Mouse (Mus musculus): ENCODE data around the gene Ccdc34. TPM values are rescaled to one million over a fixed set of nuclear protein-coding genes. Genes with fewer than 3 reads are reported as not detected.

The Ccdc34 gene
- polyA plus RNA-seq, 1 experiment, result 45.9 TPM

DNA sequence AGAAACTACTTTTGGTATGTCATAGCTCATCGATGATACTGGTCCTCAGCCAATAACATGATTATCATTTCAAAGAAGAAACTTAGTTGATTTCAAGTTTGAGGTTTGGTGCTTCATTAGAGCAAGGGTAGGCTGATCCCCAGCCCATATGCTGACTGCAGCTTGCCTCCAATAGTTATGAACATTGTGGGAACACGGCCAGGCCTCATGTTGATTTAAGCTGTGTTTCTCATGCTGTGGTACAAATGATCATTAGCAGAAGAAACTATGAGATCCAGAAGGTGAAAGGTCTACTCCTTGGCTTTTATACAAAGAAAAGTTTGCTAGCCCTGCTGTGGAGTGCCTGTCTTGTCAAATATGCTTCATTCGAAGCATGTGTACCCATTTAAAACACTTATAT lies 12.5 kb upstream of the Ccdc34 start:
- H3K4me1 ChIP-seq (ENCODE audit: control insufficient read depth, insufficient read depth, low read length), result no peaks in the 10 kb centered on the region
- H3K4me3 ChIP-seq (ENCODE audit: low read depth, low read length), result no peak overlapping the region
- H3K27ac ChIP-seq (ENCODE audit: insufficient read depth, low read length), result no peak overlapping the region
- H3K27me3 ChIP-seq (ENCODE audit: control insufficient read depth, insufficient read depth, low read length, poor library complexity, severe bottlenecking), result no peaks in the 10 kb centered on the region
- TF ChIP-seq POLR2A (IDR thresholded peaks at IDR 0.05; ENCODE audit: insufficient read depth, low read length), result no peak
- no peak for TF ChIP-seq CTCF (IDR thresholded peaks at IDR 0.05; ENCODE audit: low read depth, low read length)
- TF ChIP-seq EP300 (IDR thresholded peaks at IDR 0.05; ENCODE audit: insufficient read depth, low read depth, low read length), result no peak
- no peak overlapping the region for H3K9ac ChIP-seq (ENCODE audit: low read depth, poor library complexity, severe bottlenecking)
- peaks cover 27% of the 10 kb centered on the region for H3K36me3 ChIP-seq (ENCODE audit: control insufficient read depth, insufficient read depth, low read length, poor library complexity, severe bottlenecking)
- no peaks in the 10 kb centered on the region for H3K9me3 ChIP-seq (replicated peaks; ENCODE audit: control insufficient read depth, insufficient read depth, low read length, poor library complexity, severe bottlenecking)

DNA sequence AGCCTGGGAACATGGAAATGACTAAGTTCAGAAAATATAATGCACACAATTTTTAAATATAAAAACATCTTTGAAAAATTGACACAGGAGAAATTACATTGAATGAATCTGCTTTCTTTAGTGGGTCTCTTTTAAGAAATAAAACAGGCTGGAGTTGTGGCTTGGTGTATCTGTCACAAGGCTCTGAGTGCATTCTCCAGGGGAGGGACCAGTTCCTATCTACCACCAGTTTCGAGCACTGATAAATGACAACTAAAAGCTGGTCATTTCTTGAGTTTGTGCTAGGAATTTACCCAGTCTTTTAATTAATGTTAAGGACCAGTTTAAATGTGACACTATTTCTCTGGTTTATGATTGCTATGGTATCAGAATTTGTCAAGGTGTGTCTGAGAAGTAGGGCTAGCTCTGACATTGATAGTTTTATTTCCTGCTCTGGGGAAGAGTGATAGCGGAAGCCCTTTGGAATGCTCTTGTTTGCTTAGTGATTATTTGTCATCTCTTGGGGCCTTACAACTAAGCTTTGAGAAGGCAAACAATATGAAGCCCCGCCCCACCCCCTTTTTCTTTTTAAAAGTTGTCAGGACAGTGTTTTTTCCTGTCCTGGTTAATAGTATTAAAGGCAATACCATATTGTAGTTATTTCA lies 11.9 kb upstream of the Ccdc34 start:
- Histone ChIP-seq H3K27me3 (ENCODE audit: control insufficient read depth, insufficient read depth, low read length, poor library complexity, severe bottlenecking) (no peaks in the 10 kb centered on the region), H3K27ac (ENCODE audit: insufficient read depth, low read length) (no peak overlapping the region), H3K4me1 (ENCODE audit: control insufficient read depth, insufficient read depth, low read length) (no peaks in the 10 kb centered on the region), H3K4me3 (ENCODE audit: low read depth, low read length) (no peak overlapping the region), H3K9ac (ENCODE audit: low read depth, poor library complexity, severe bottlenecking) (no peak overlapping the region), H3K9me3 (replicated peaks; ENCODE audit: control insufficient read depth, insufficient read depth, low read length, poor library complexity, severe bottlenecking) (no peaks in the 10 kb centered on the region), H3K36me3 (ENCODE audit: control insufficient read depth, insufficient read depth, low read length, poor library complexity, severe bottlenecking) (peaks cover 27% of the 10 kb centered on the region)
- no peak for TF ChIP-seq POLR2A (IDR thresholded peaks at IDR 0.05; ENCODE audit: insufficient read depth, low read length)
- TF ChIP-seq CTCF (IDR thresholded peaks at IDR 0.05; ENCODE audit: low read depth, low read length), result no peak
- TF ChIP-seq EP300 (IDR thresholded peaks at IDR 0.05; ENCODE audit: insufficient read depth, low read depth, low read length), result no peak

DNA sequence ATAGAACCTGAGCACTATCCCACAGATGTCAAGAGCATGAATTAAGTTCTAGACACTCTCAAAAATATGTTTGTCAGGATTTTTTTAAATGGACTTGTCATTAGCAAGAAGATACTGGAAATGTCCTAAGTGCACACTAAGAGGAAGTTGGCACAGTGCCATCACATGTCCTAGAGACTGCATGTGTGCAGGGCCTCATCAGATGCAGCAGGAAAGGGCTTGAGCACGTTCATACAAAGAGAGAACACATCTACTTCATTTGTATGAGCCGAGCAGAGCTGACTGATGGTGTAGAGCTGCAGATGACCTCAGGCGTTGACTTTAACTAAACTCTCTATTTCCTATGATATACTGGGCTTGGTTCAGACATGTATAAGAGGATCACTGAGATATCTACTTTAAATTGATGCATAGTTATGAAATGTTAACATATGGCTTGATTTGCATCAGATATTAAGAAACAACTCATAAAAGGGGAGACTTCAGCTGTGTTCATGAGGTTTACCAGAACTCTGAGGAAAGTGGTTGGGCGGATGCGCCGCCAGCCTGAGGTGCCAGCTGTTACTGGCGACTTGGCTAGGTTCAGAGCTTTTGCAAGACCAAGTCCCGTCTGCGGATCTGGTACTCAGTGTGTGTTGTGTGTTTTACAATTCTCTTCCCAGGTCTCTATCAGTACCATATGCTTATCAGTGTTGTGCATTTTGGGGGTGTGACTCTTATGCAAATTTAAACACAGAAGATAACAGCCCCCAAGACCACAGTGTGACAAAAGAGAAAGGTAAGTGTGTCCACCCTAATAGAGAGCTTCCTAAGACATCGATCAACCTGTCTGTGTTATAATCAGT lies 10.0 kb upstream of the Ccdc34 start:
- Histone ChIP-seq H3K27ac (ENCODE audit: insufficient read depth, low read length) (no peak overlapping the region), H3K27me3 (ENCODE audit: control insufficient read depth, insufficient read depth, low read length, poor library complexity, severe bottlenecking) (no peaks in the 10 kb centered on the region), H3K4me3 (ENCODE audit: low read depth, low read length) (no peak overlapping the region), H3K36me3 (ENCODE audit: control insufficient read depth, insufficient read depth, low read length, poor library complexity, severe bottlenecking) (peaks cover 29% of the 10 kb centered on the region), H3K9me3 (replicated peaks; ENCODE audit: control insufficient read depth, insufficient read depth, low read length, poor library complexity, severe bottlenecking) (no peaks in the 10 kb centered on the region), H3K9ac (ENCODE audit: low read depth, poor library complexity, severe bottlenecking) (no peak overlapping the region), H3K4me1 (ENCODE audit: control insufficient read depth, insufficient read depth, low read length) (no peaks in the 10 kb centered on the region)
- TF ChIP-seq CTCF (IDR thresholded peaks at IDR 0.05; ENCODE audit: low read depth, low read length) (no peak), POLR2A (IDR thresholded peaks at IDR 0.05; ENCODE audit: insufficient read depth, low read length) (no peak), EP300 (IDR thresholded peaks at IDR 0.05; ENCODE audit: insufficient read depth, low read depth, low read length) (no peak)

DNA sequence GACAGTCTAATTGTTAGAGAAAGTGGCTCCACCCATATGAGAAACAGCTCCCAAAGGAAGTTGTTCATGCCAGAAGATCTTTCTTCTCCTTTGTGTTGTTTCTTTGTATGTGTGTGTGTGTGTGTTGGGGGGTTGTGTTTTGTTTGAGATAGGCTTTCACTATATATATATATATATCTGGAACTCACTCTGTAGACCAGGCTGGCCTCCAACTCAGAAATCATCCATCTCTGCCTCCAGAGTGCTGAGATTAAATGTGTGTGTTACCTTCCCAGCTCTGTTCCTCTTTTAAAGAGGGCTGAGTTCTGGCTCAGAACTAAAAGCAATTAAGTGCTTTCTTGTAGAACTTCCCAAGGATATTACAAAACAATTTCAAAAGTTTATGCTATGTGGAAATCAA lies 8.2 kb upstream of the Ccdc34 start:
- no peaks in the 10 kb centered on the region for H3K27me3 ChIP-seq (ENCODE audit: control insufficient read depth, insufficient read depth, low read length, poor library complexity, severe bottlenecking)
- TF ChIP-seq CTCF (IDR thresholded peaks at IDR 0.05; ENCODE audit: low read depth, low read length) (no peak), EP300 (IDR thresholded peaks at IDR 0.05; ENCODE audit: insufficient read depth, low read depth, low read length) (no peak), POLR2A (IDR thresholded peaks at IDR 0.05; ENCODE audit: insufficient read depth, low read length) (no peak)
- no peak overlapping the region for H3K4me3 ChIP-seq (ENCODE audit: low read depth, low read length)
- H3K27ac ChIP-seq (ENCODE audit: insufficient read depth, low read length), result no peak overlapping the region
- no peaks in the 10 kb centered on the region for H3K9me3 ChIP-seq (replicated peaks; ENCODE audit: control insufficient read depth, insufficient read depth, low read length, poor library complexity, severe bottlenecking)
- H3K9ac ChIP-seq (ENCODE audit: low read depth, poor library complexity, severe bottlenecking), result no peak overlapping the region
- H3K36me3 ChIP-seq (ENCODE audit: control insufficient read depth, insufficient read depth, low read length, poor library complexity, severe bottlenecking), result peaks cover 31% of the 10 kb centered on the region
- no peaks in the 10 kb centered on the region for H3K4me1 ChIP-seq (ENCODE audit: control insufficient read depth, insufficient read depth, low read length)

- TF ChIP-seq CTCF (IDR thresholded peaks at IDR 0.05; ENCODE audit: low read depth, low read length), result no peak
- Histone ChIP-seq H3K9ac (ENCODE audit: low read depth, poor library complexity, severe bottlenecking) (no peak overlapping the region), H3K27me3 (ENCODE audit: control insufficient read depth, insufficient read depth, low read length, poor library complexity, severe bottlenecking) (no peaks in the 10 kb centered on the region)
Observed at GRCm38 (mm10) chr2:110012184-110012725, 5.4 kb upstream of the Ccdc34 start.

DNA sequence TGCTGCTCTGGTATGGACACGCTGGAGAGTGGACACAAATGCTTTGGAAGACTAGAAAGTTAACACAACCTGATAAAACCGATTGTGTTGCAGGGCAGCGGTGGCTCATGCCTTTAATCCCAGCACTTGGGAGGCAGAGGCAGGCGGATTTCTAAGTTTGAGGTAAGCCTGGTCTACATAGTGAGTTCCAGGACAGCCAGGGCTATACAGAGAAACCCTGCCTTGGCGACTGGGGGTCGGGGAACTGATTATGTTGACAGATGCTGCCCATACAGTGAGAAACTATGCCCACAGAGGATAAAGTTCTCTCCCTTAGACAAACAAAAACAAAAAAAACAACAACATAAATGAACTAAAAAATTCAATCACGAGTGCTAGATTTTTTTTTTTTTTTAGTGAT lies 530 bp upstream of the Ccdc34 start:
- TF ChIP-seq EP300 (IDR thresholded peaks at IDR 0.05; ENCODE audit: insufficient read depth, low read depth, low read length), result no peak
- TF ChIP-seq CTCF (IDR thresholded peaks at IDR 0.05; ENCODE audit: low read depth, low read length), result no peak
- no peak for TF ChIP-seq POLR2A (IDR thresholded peaks at IDR 0.05; ENCODE audit: insufficient read depth, low read length)
- Histone ChIP-seq H3K27ac (ENCODE audit: insufficient read depth, low read length) (no peak overlapping the region), H3K9ac (ENCODE audit: low read depth, poor library complexity, severe bottlenecking) (no peak overlapping the region), H3K9me3 (replicated peaks; ENCODE audit: control insufficient read depth, insufficient read depth, low read length, poor library complexity, severe bottlenecking) (no peaks in the 10 kb centered on the region), H3K4me1 (ENCODE audit: control insufficient read depth, insufficient read depth, low read length) (no peaks in the 10 kb centered on the region), H3K36me3 (ENCODE audit: control insufficient read depth, insufficient read depth, low read length, poor library complexity, severe bottlenecking) (peaks cover 10% of the 10 kb centered on the region), H3K27me3 (ENCODE audit: control insufficient read depth, insufficient read depth, low read length, poor library complexity, severe bottlenecking) (no peaks in the 10 kb centered on the region), H3K4me3 (ENCODE audit: low read depth, low read length) (no peak overlapping the region)

More at GRCm38 (mm10) chr2:110012184-110012725, 5.4 kb upstream of the Ccdc34 start:
- Histone ChIP-seq H3K4me3 (ENCODE audit: low read depth, low read length) (no peak overlapping the region), H3K4me1 (ENCODE audit: control insufficient read depth, insufficient read depth, low read length) (no peaks in the 10 kb centered on the region), H3K27ac (ENCODE audit: insufficient read depth, low read length) (no peak overlapping the region), H3K9me3 (replicated peaks; ENCODE audit: control insufficient read depth, insufficient read depth, low read length, poor library complexity, severe bottlenecking) (no peaks in the 10 kb centered on the region), H3K36me3 (ENCODE audit: control insufficient read depth, insufficient read depth, low read length, poor library complexity, severe bottlenecking) (peaks cover 22% of the 10 kb centered on the region)

All from ES-Bruce4 (cell line).